Mouse (Mus musculus): Measurements from ENCODE around the gene Tbkbp1. TPM values are rescaled to one million over a fixed set of nuclear protein-coding genes. Genes with fewer than 3 reads are reported as not detected.

Tbkbp1 gene
- total RNA-seq, 2 experiments from 2014 or later = 52.7 to 56.8 TPM

DNA sequence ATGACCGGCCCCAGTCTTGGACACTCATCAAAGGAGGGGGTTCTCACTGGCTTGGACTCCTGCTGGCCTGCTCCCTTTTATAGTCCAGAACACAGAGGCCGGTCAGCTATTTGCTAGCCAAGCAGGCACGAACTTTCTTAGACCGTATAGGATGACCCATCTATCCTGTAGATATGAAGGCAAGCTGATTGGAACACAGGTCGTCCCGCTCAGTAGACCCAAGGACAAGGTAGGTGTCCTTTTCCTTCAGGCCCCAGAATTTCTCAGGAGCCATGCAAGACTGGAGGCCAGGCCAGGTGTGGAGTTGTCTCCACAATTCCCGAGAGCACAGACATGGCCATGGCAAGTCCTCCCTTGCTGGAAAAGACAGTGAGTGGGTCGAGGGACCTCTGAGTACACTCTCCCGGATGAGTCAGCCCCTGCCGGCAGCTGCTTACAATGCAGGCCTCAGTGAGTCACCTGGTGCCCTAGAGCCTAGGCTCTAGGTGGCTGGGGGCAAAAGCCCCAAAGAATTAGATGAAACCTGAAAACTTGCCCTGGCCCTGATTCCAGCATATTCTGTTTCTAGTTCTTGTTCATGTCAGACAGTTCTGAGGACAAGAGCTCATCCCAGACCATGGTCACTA is 1.5 kb upstream of the Tbkbp1 start:
- DNase-seq (ENCODE audit: extremely low spot score in 1 of 2, low spot score in 2 of 2) = no peak
- no peak overlapping the region for H3K4me3 ChIP-seq
- no peak; the same call in none of the 2 replicates for TF ChIP-seq CTCF (IDR thresholded peaks at IDR 0.05)
- H3K27ac ChIP-seq = peak overlapping the region; percentile 74
- intact Hi-C loops (cut with DNase I) = no loop called here

- no peak for DNase-seq (ENCODE audit: extremely low spot score in 1 of 2, low spot score in 2 of 2)
- no peak for TF ChIP-seq CTCF (IDR thresholded peaks at IDR 0.05)
- intact Hi-C loops (cut with DNase I) = no loop called here
- Histone ChIP-seq H3K4me3 (peak overlapping the region; percentile 84), H3K27ac (peak overlapping the region; percentile 74)
These were observed 730 bp upstream of the Tbkbp1 start for GRCm38 (mm10) chr11:97152023-97152426.

- DNase-seq (ENCODE audit: extremely low spot score in 1 of 2, low spot score in 2 of 2) = peak; percentile 43 to 57
- intact Hi-C loops (cut with DNase I) = no loop called here
These were observed 624 bp downstream of the Tbkbp1 start for GRCm38 (mm10) chr11:97150411-97151330.

GRCm38 (mm10) chr11:97149995-97150410 is 1.3 kb downstream of the Tbkbp1 start:
- intact Hi-C loops (cut with DNase I) = loop anchor here (5.0 kb wide), 1 partner anchor 168 kb away; the partner anchor contains the start of gene Sp2
- DNase-seq (ENCODE audit: extremely low spot score in 1 of 2, low spot score in 2 of 2) = peak; percentile 53 to 54

More at GRCm38 (mm10) chr11:97150411-97151330, 624 bp downstream of the Tbkbp1 start:
- TF ChIP-seq CTCF (IDR thresholded peaks at IDR 0.05) = no peak
- Histone ChIP-seq H3K27ac (peak overlapping the region; percentile 92), H3K4me3 (peak overlapping the region; percentile 84)

DNA sequence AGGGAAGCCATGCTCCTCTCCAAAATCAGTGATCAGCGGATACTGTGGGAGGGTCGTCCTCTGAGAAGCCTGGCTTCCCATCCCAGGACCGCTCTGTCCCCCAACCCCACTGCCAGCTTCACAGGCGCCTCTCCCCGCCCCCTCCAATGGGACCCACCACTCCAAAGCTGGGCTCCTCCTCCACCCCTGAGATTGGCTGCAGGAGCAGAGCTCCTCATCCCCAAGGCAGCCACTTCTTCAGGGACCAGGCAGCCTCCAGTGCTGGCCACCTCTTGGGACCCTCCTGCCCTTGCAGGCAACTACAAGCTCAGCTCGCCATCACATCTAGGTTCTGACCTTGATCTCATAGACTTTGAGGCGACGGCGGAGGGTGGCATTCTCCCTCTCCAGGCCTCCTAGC is 2.3 kb downstream of the Tbkbp1 start:
- no peak for DNase-seq (ENCODE audit: extremely low spot score in 1 of 2, low spot score in 2 of 2)
- Histone ChIP-seq H3K4me3 (peak overlapping the region; percentile 84), H3K27ac (no peak overlapping the region; the same call in 1 of the 2 replicates)
- no peak for TF ChIP-seq CTCF (IDR thresholded peaks at IDR 0.05)
- intact Hi-C loops (cut with DNase I) = loop anchor here (5.0 kb wide), 1 partner anchor 167 kb away; the partner anchor contains the start of gene Sp2

More at GRCm38 (mm10) chr11:97149995-97150410, 1.3 kb downstream of the Tbkbp1 start:
- H3K27ac ChIP-seq = peak overlapping the region; percentile 92
- H3K4me3 ChIP-seq = peak overlapping the region; percentile 84
- TF ChIP-seq CTCF (IDR thresholded peaks at IDR 0.05) = no peak

- Histone ChIP-seq H3K4me3 (no peak overlapping the region), H3K27ac (no peak overlapping the region)
- no peak for DNase-seq (ENCODE audit: extremely low spot score in 1 of 2, low spot score in 2 of 2)
- no peak for TF ChIP-seq CTCF (IDR thresholded peaks at IDR 0.05)
- intact Hi-C loops (cut with DNase I) = loop anchor here (5.0 kb wide), 1 partner anchor 166 kb away; the partner anchor contains the start of gene Sp2
These were observed 2.7 kb downstream of the Tbkbp1 start for GRCm38 (mm10) chr11:97148591-97148990.

DNA sequence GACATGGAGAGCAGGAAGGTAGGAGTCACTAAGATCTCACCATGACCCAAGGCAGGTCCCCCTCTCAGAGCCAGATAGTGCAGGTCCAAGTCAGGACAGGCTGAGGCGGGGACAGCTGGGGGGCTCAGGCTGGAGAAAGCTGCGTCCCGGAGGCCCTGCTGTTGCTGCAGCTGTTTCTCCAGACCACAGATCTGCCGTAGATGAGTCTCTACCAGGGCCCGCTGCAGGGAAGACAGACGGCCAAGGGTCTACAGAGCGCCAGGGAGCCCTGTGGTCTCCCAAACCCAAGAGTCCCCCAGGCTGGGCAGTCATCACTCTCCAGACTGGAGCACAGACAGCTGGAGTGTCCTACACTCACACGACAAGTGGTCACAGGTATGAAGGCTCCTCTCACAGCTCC is 4.0 kb downstream of the Tbkbp1 start:
- no peak for TF ChIP-seq CTCF (IDR thresholded peaks at IDR 0.05)
- H3K4me3 ChIP-seq = no peak overlapping the region
- DNase-seq (ENCODE audit: extremely low spot score in 1 of 2, low spot score in 2 of 2) = no peak
- H3K27ac ChIP-seq = no peak overlapping the region
- intact Hi-C loops (cut with DNase I) = loop anchor here (2.0 to 5.0 kb wide), 2 partner anchors 75 to 165 kb away; partner anchors contain the start of gene Sp2

- intact Hi-C loops (cut with DNase I) = loop anchor here (2.0 to 5.0 kb wide), 2 partner anchors 74 to 164 kb away; partner anchors contain the start of gene Sp2
- Histone ChIP-seq H3K27ac (no peak overlapping the region), H3K4me3 (no peak overlapping the region)
- peak; percentile 91 for TF ChIP-seq CTCF (IDR thresholded peaks at IDR 0.05)
- peak; percentile 76 to 89 for DNase-seq (ENCODE audit: extremely low spot score in 1 of 2, low spot score in 2 of 2)
These were observed 4.6 kb downstream of the Tbkbp1 start for GRCm38 (mm10) chr11:97146724-97147123.

DNA sequence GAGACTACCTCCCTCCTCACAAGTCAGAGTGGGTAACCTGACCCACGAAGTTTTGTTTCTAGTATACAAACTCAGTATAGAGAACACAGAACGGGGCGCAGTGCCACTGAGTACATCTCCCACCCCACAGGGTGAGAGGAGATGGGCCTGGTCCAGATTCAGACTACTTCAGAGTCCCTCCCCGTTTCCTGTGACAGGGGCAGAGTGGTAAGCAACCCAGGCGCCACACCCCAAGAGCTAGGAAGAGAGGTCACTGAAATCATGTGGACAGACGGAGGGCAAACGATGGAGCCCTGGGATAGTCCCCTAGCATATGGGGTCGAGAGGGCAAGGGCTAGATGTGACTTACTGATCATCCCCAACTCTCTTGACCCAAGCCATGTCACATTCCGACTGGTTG is 5.3 kb downstream of the Tbkbp1 start:
- no peak for TF ChIP-seq CTCF (IDR thresholded peaks at IDR 0.05)
- no peak for DNase-seq (ENCODE audit: extremely low spot score in 1 of 2, low spot score in 2 of 2)
- H3K27ac ChIP-seq = no peak overlapping the region
- no peak overlapping the region for H3K4me3 ChIP-seq
- intact Hi-C loops (cut with DNase I) = loop anchor here (2.0 to 5.0 kb wide), 2 partner anchors 73 to 164 kb away; partner anchors contain the start of gene Sp2

GRCm38 (mm10) chr11:97145320-97145719 is 6.0 kb downstream of the Tbkbp1 start:
- Histone ChIP-seq H3K4me3 (no peak overlapping the region), H3K27ac (no peak overlapping the region)
- no peak for DNase-seq (ENCODE audit: extremely low spot score in 1 of 2, low spot score in 2 of 2)
- intact Hi-C loops (cut with DNase I) = loop anchor here (5.0 kb wide), 1 partner anchor 163 kb away; the partner anchor contains the start of gene Sp2
- no peak for TF ChIP-seq CTCF (IDR thresholded peaks at IDR 0.05)

DNA sequence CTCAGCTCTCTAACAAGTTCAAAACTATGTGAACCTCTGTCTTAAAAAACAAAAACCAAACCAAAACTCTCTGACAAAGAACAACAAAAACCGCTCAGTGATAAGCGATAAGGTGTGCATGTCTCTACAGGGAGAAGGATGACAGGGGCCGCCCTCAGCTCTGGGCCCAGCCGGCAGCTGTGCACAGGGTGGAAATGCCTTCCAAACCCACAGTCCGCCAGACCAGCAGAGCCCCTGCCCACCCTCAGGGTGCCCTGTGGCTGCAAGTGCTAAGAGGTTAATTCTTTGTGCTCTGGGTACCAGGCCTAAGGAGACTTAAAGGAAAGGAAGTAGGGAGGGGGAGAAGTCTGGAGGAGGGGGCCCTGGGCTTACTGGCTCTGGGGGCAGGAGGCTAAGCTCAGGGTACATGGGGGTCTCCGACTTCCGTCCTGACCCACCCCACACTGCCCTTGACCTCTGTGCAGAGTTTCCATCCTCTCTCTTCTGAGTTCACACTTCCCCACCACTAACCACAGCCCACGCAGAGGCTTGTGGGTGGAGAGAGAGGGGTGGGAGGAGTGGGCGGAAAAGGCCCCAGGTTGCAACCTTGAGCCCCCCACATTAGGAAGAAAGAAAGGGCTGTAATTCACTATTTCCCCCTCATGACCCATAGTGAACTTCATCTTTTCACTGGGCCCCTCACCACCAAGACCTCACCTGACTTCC is 7.9 kb downstream of the Tbkbp1 start:
- no peak for DNase-seq (ENCODE audit: extremely low spot score in 1 of 2, low spot score in 2 of 2)
- intact Hi-C loops (cut with DNase I) = no loop called here

More for the DNA sequence above, 7.9 kb downstream of the Tbkbp1 start:
- Histone ChIP-seq H3K4me3 (no peak overlapping the region), H3K27ac (no peak overlapping the region)
- no peak for TF ChIP-seq CTCF (IDR thresholded peaks at IDR 0.05)
